Mouse (Mus musculus) bone marrow, adult 2 months (tissue): ENCODE measurements around the gene Gramd1c.

Experiments used
- CTCF ChIP-seq: fragments of 200-500 bp; IDR thresholded peaks from 2 replicates; pipeline ENCODE4 v1.5.1; 2011; ENCODE audit warnings: low read length, control low read depth; ENCODE audit not compliant: control insufficient read depth, insufficient read depth
- POLR2A ChIP-seq: fragments of 200-500 bp; IDR thresholded peaks from 2 replicates; pipeline ENCODE4 v1.6.1; 2011; ENCODE audit warnings: low read depth, mild to moderate bottlenecking, control low read depth, low read length, borderline replicate concordance; ENCODE audit not compliant: control insufficient read depth

- TF ChIP-seq CTCF (no peak), POLR2A (no peak)
These were observed 9.9 kb downstream of the Gramd1c start for GRCm38 (mm10) chr16:44053265-44053664.
